10 mouse cellular contexts compared by ENCODE assay signal in genomic region chr6:122660601-122661379, GRCm38 (mm10). TPM values are rescaled to one million over a fixed set of nuclear protein-coding genes. Genes with fewer than 3 reads are reported as not detected.
A peak's percentile ranks its signal among the peaks of the same experiment; 100 is the strongest.
DNase-seq lines count a peak whose midpoint lies in the region; ATAC-seq and TF ChIP-seq lines count a peak whose summit lies in the region.
"Had no signal": no experiment of that assay in that cellular context is flagged by ENCODE, and none has a peak within 500 bp of the region (broad histone marks: within the 10 kb centered on the region; RNA-seq: fewer than 3 reads in every experiment).

No protein-coding gene starts in this region.

- no peaks in the 10 kb centered on the region for H3K27me3 ChIP-seq in embryonic facial prominence, embryonic 11.5 days (ENCODE audit: control insufficient read depth, insufficient read depth, low read length)
- H3K27me3 ChIP-seq in hindbrain, embryonic 15.5 days = 0 out of 2 replicates have a peak, but pooled peaks cover 6% of the 10 kb centered on the region
- no peaks in the 10 kb centered on the region for H3K27me3 ChIP-seq in lung, postnatal 0 days (replicated peaks; ENCODE audit: insufficient read depth, low read length)

- peak; percentile 50 for DNase-seq in adrenal gland, postnatal 10 days
- no peak for DNase-seq in adrenal gland, postnatal 4 days (ENCODE audit: low spot score in 2 of 2)
- peak; percentile 27 for DNase-seq in urinary bladder, postnatal 25 days (ENCODE audit: low spot score)
- no peak for DNase-seq in urinary bladder, postnatal 4 days (ENCODE audit: low spot score in 2 of 2)
- peak; percentile 69 for DNase-seq in embryonic facial prominence, embryonic 11.5 days (ENCODE audit: low spot score)
- DNase-seq in lung, postnatal 0 days (ENCODE audit: low spot score) = peak; percentile 66
- peak; percentile 83 for DNase-seq in retina, embryonic 14.5 days (ENCODE audit: low spot score)

- no peak overlapping the region for H3K4me3 ChIP-seq in embryonic facial prominence, embryonic 11.5 days (ENCODE audit: low read depth, low read length)
- no peak overlapping the region for H3K4me3 ChIP-seq in hindbrain, embryonic 15.5 days
- no peak overlapping the region for H3K4me3 ChIP-seq in lung, postnatal 0 days (ENCODE audit: low read depth, low read length)
- H3K4me3 ChIP-seq: heart, embryonic 15.5 days had no signal

- 44% methylated on average over 8 of the region's 8 CpGs for WGBS in embryonic facial prominence, embryonic 11.5 days
- 49% methylated on average over 8 of the region's 8 CpGs for WGBS in hindbrain, embryonic 15.5 days
- WGBS in lung, postnatal 0 days = 31% methylated on average over 8 of the region's 8 CpGs

- no peak for ATAC-seq in embryonic facial prominence, embryonic 11.5 days (replicated peaks; ENCODE audit: insufficient number of reproducible peaks, low FRiP score, low TSS enrichment, low read depth)
- peak; percentile 74; the same call in 1 of the 2 replicates for ATAC-seq in hindbrain, embryonic 15.5 days (ENCODE audit: low FRiP score, low read depth)
- no peak for ATAC-seq in lung, postnatal 0 days

- H3K9me3 ChIP-seq in embryonic facial prominence, embryonic 11.5 days (replicated peaks; ENCODE audit: control insufficient read depth, low read length) = no peaks in the 10 kb centered on the region
- H3K9me3 ChIP-seq in hindbrain, embryonic 15.5 days = no peaks in the 10 kb centered on the region
- no peaks in the 10 kb centered on the region for H3K9me3 ChIP-seq in lung, postnatal 0 days (ENCODE audit: low read length)
- H3K9me3 ChIP-seq: heart, embryonic 15.5 days had no signal

- H3K9ac ChIP-seq in embryonic facial prominence, embryonic 11.5 days (replicated peaks; ENCODE audit: low read length) = no peak overlapping the region
- no peak overlapping the region for H3K9ac ChIP-seq in hindbrain, embryonic 15.5 days
- H3K9ac ChIP-seq in lung, postnatal 0 days (replicated peaks; ENCODE audit: low read depth) = no peak overlapping the region
- H3K9ac ChIP-seq: heart, embryonic 15.5 days had no signal

- no peak for TF ChIP-seq EP300 in lung, postnatal 0 days (IDR thresholded peaks at IDR 0.05)

- H3K36me3 ChIP-seq in embryonic facial prominence, embryonic 11.5 days (replicated peaks; ENCODE audit: control insufficient read depth, insufficient read depth, low read depth, low read length) = no peaks in the 10 kb centered on the region
- no peaks in the 10 kb centered on the region for H3K36me3 ChIP-seq in hindbrain, embryonic 15.5 days
- H3K36me3 ChIP-seq in lung, postnatal 0 days (ENCODE audit: insufficient read depth, low read length) = no peaks in the 10 kb centered on the region
- H3K36me3 ChIP-seq: heart, embryonic 15.5 days had no signal

- no peaks in the 10 kb centered on the region for H3K4me1 ChIP-seq in embryonic facial prominence, embryonic 11.5 days (ENCODE audit: control insufficient read depth, insufficient read depth, low read length)
- H3K4me1 ChIP-seq in hindbrain, embryonic 15.5 days (replicated peaks) = no peaks in the 10 kb centered on the region
- H3K4me1 ChIP-seq in lung, postnatal 0 days (ENCODE audit: insufficient read depth, low read depth, low read length) = no peaks in the 10 kb centered on the region

- no peak overlapping the region for H3K27ac ChIP-seq in embryonic facial prominence, embryonic 11.5 days (replicated peaks; ENCODE audit: low read depth, low read length)
- no peak overlapping the region for H3K27ac ChIP-seq in hindbrain, embryonic 15.5 days (replicated peaks)
- no peak overlapping the region for H3K27ac ChIP-seq in lung, postnatal 0 days (ENCODE audit: low read length)
- H3K27ac ChIP-seq: heart, embryonic 15.5 days had no signal

- H3K4me2 ChIP-seq in embryonic facial prominence, embryonic 11.5 days (ENCODE audit: low read depth, low read length) = no peak overlapping the region
- H3K4me2 ChIP-seq in hindbrain, embryonic 15.5 days = no peak overlapping the region
- no peak overlapping the region for H3K4me2 ChIP-seq in lung, postnatal 0 days (replicated peaks; ENCODE audit: low read depth, low read length)
- H3K4me2 ChIP-seq: heart, embryonic 15.5 days had no signal

- peak; percentile 76 for TF ChIP-seq CTCF in lung, postnatal 0 days (IDR thresholded peaks at IDR 0.05)

RNA-seq across cellular contexts. Expression of gene Dppa3, which starts 34.6 kb away (rescaled TPM):
- total RNA-seq in adrenal gland, postnatal 10 days (2021) = not detected
- total RNA-seq in adrenal gland, postnatal 4 days (2021) = not detected
- not detected in 2 replicates for polyA plus RNA-seq in embryonic facial prominence, embryonic 11.5 days (2014; fragmentation: Nextera tagmentation; extraction: Ambion mirVana)
- polyA plus RNA-seq in hindbrain, embryonic 15.5 days (2015; fragmentation: Nextera tagmentation; extraction: Ambion mirVana) = not detected in 2 replicates
- polyA plus RNA-seq in lung, postnatal 0 days (2015; fragmentation: Nextera tagmentation; extraction: Ambion mirVana) = not detected in 2 replicates
- polyA plus RNA-seq: C2C12; heart, embryonic 15.5 days had no signal

RNA-seq across cellular contexts. Expression of gene Nanog, which starts 46.5 kb away (rescaled TPM):
- total RNA-seq in adrenal gland, postnatal 10 days (2021) = not detected
- total RNA-seq in adrenal gland, postnatal 4 days (2021) = not detected
- 0.13 and 0.14 TPM in 2 replicates for polyA plus RNA-seq in embryonic facial prominence, embryonic 11.5 days (2014; fragmentation: Nextera tagmentation; extraction: Ambion mirVana)
- 0.09 and 0.25 TPM in 2 replicates for polyA plus RNA-seq in hindbrain, embryonic 15.5 days (2015; fragmentation: Nextera tagmentation; extraction: Ambion mirVana)
- polyA plus RNA-seq in lung, postnatal 0 days (2015; fragmentation: Nextera tagmentation; extraction: Ambion mirVana) = 0.24 and 0.36 TPM in 2 replicates

RNA-seq across cellular contexts. Expression of gene Gdf3, which starts 50.9 kb away (rescaled TPM):
- total RNA-seq in adrenal gland, postnatal 10 days (2021) = not detected
- not detected for total RNA-seq in adrenal gland, postnatal 4 days (2021)
- not detected in 2 replicates for polyA plus RNA-seq in embryonic facial prominence, embryonic 11.5 days (2014; fragmentation: Nextera tagmentation; extraction: Ambion mirVana)
- 0.06 TPM in 1 of 2 replicates, not detected in the other for polyA plus RNA-seq in hindbrain, embryonic 15.5 days (2015; fragmentation: Nextera tagmentation; extraction: Ambion mirVana)
- polyA plus RNA-seq in lung, postnatal 0 days (2015; fragmentation: Nextera tagmentation; extraction: Ambion mirVana) = not detected in 2 replicates
- polyA plus RNA-seq: C2C12 had no signal

RNA-seq across cellular contexts. Expression of gene Apobec1, which starts 58.5 kb away (rescaled TPM):
- 10 to 100 TPM; 10.5 to 11.2 TPM for total RNA-seq in adrenal gland, postnatal 10 days (2021)
- 10 to 100 TPM; 10.1 to 13.1 TPM for total RNA-seq in adrenal gland, postnatal 4 days (2021)
- polyA plus RNA-seq in embryonic facial prominence, embryonic 11.5 days (2014; fragmentation: Nextera tagmentation; extraction: Ambion mirVana) = 1.0 and 2.6 TPM in 2 replicates
- 1.4 and 2.4 TPM in 2 replicates for polyA plus RNA-seq in hindbrain, embryonic 15.5 days (2015; fragmentation: Nextera tagmentation; extraction: Ambion mirVana)
- 8.9 and 9.5 TPM in 2 replicates for polyA plus RNA-seq in lung, postnatal 0 days (2015; fragmentation: Nextera tagmentation; extraction: Ambion mirVana)

Comparison
In these comparisons a context has a peak if more than half of its experiments do, and no peak if none do; other contexts are left out.
1. DNase-seq: peak in adrenal gland, postnatal 10 days (single experiment), urinary bladder, postnatal 25 days (single experiment), embryonic facial prominence, embryonic 11.5 days (single experiment), lung, postnatal 0 days (single experiment) and retina, embryonic 14.5 days (single experiment); none in adrenal gland, postnatal 4 days (0 of 2) and urinary bladder, postnatal 4 days (0 of 2).